Mouse (Mus musculus): ENCODE data around the gene Dscaml1.

The Dscaml1 gene

GRCm38 (mm10) chr9:45682461-45682998 is 256.1 kb downstream of the Dscaml1 start:
- DNase-seq (ENCODE audit: low spot score in 2 of 2) = no peak

GRCm38 (mm10) chr9:45693424-45694237 is 267.2 kb downstream of the Dscaml1 start:
- no peak for DNase-seq (ENCODE audit: low spot score in 2 of 2)

GRCm38 (mm10) chr9:45694256-45694655 is 267.8 kb downstream of the Dscaml1 start:
- no peak for DNase-seq (ENCODE audit: low spot score in 2 of 2)

GRCm38 (mm10) chr9:45699171-45699570 is 272.7 kb downstream of the Dscaml1 start:
- DNase-seq (ENCODE audit: low spot score in 2 of 2) = no peak

GRCm38 (mm10) chr9:45703236-45703635 is 276.8 kb downstream of the Dscaml1 start:
- peak in 1 of 2 experiments; percentile 33 for DNase-seq (ENCODE audit: low spot score in 2 of 2)

GRCm38 (mm10) chr9:45704441-45704840 is 278.0 kb downstream of the Dscaml1 start:
- DNase-seq (ENCODE audit: low spot score in 2 of 2) = no peak

GRCm38 (mm10) chr9:45710300-45710699 is 283.9 kb downstream of the Dscaml1 start:
- peak in 1 of 2 experiments; percentile 32 for DNase-seq (ENCODE audit: low spot score in 2 of 2)

- DNase-seq (ENCODE audit: low spot score in 2 of 2) = no peak
Observed at GRCm38 (mm10) chr9:45715387-45715786, 289.0 kb downstream of the Dscaml1 start.

GRCm38 (mm10) chr9:45719997-45720396 is 293.6 kb downstream of the Dscaml1 start:
- DNase-seq (ENCODE audit: low spot score in 2 of 2) = no peak

GRCm38 (mm10) chr9:45731851-45732250 is 305.4 kb downstream of the Dscaml1 start:
- no peak for DNase-seq (ENCODE audit: low spot score in 2 of 2)

GRCm38 (mm10) chr9:45733246-45733645 is 306.8 kb downstream of the Dscaml1 start:
- no peak for DNase-seq (ENCODE audit: low spot score in 2 of 2)

GRCm38 (mm10) chr9:45739001-45739701 is 312.7 kb downstream of the Dscaml1 start:
- no peak for DNase-seq (ENCODE audit: low spot score in 2 of 2)

- peak in 1 of 2 experiments; percentile 29 for DNase-seq (ENCODE audit: low spot score in 2 of 2)
Observed at GRCm38 (mm10) chr9:45739702-45740583, 313.5 kb downstream of the Dscaml1 start.

- DNase-seq (ENCODE audit: low spot score in 2 of 2) = no peak
Observed at GRCm38 (mm10) chr9:45740584-45740980, 314.2 kb downstream of the Dscaml1 start.

GRCm38 (mm10) chr9:45745451-45745850 is 319.0 kb downstream of the Dscaml1 start:
- no peak for DNase-seq (ENCODE audit: low spot score in 2 of 2)

- DNase-seq (ENCODE audit: low spot score in 2 of 2) = no peak
Observed at GRCm38 (mm10) chr9:45749917-45750316, 323.5 kb downstream of the Dscaml1 start.

GRCm38 (mm10) chr9:45754452-45755091 is 328.1 kb downstream of the Dscaml1 start:
- peak; percentile 64 to 85 for DNase-seq (ENCODE audit: low spot score in 2 of 2)

GRCm38 (mm10) chr9:45766195-45766594 is 339.8 kb downstream of the Dscaml1 start:
- no peak for DNase-seq (ENCODE audit: low spot score in 2 of 2)

- no peak for DNase-seq (ENCODE audit: low spot score in 2 of 2)
Observed at GRCm38 (mm10) chr9:45767155-45767554, 340.7 kb downstream of the Dscaml1 start.

GRCm38 (mm10) chr9:45768421-45768820 is 342.0 kb downstream of the Dscaml1 start:
- DNase-seq (ENCODE audit: low spot score in 2 of 2) = no peak

- no peak for DNase-seq (ENCODE audit: low spot score in 2 of 2)
Observed at GRCm38 (mm10) chr9:45769596-45769995, 343.2 kb downstream of the Dscaml1 start.
